Mouse (Mus musculus) limb, embryonic 15.5 days (tissue): Measurements from ENCODE around the gene Cpne4. TPM values are rescaled to one million over a fixed set of nuclear protein-coding genes. Genes with fewer than 3 reads are reported as not detected.

Source experiments
- ATAC-seq: fragments of 200-750 bp; cut with Nextera tagmentation; 2 replicates; pipeline ENCODE4 v1.8.0; 2017; ENCODE audit warnings: low read depth, moderate TSS enrichment; ENCODE audit not compliant: insufficient number of reproducible peaks, low FRiP score, low TSS enrichment
- H3K27ac ChIP-seq: fragments of 300-500 bp; sonication (generic); 2 replicates; pipeline ENCODE4 v1.5.1; 2015; ENCODE audit warnings: moderate library complexity, mild to moderate bottlenecking, inconsistent platforms
- H3K27me3 ChIP-seq: fragments of 300-500 bp; sonication (generic); 2 replicates; pipeline ENCODE4 v1.6.1; 2015; ENCODE audit warnings: inconsistent platforms
- H3K36me3 ChIP-seq: fragments of 300-500 bp; sonication (generic); 2 replicates; pipeline ENCODE4 v1.6.1; 2015; ENCODE audit warnings: inconsistent platforms
- H3K4me1 ChIP-seq: fragments of 300-500 bp; sonication (generic); 2 replicates; pipeline ENCODE4 v1.6.1; 2015; ENCODE audit warnings: inconsistent platforms
- H3K4me2 ChIP-seq: fragments of 300-500 bp; sonication (generic); 2 replicates; pipeline ENCODE4 v1.6.1; 2015; ENCODE audit warnings: mild to moderate bottlenecking, inconsistent platforms
- H3K4me3 ChIP-seq: fragments of 300-500 bp; sonication (generic); 2 replicates; pipeline ENCODE4 v1.5.1; 2015; ENCODE audit warnings: mild to moderate bottlenecking, inconsistent platforms
- H3K9ac ChIP-seq: fragments of 300-500 bp; sonication (generic); 2 replicates; pipeline ENCODE4 v1.6.1; 2015; ENCODE audit warnings: inconsistent platforms
- H3K9me3 ChIP-seq: fragments of 300-500 bp; sonication (generic); 2 replicates; pipeline ENCODE4 v1.6.1; 2016; ENCODE audit warnings: inconsistent platforms
- WGBS: fragments of 180-500 bp; shearing (Covaris S2); methylation state at CpG from one replicate; pipeline ENCODE4 v1.1.7; 2015; 5-methylcytosine and 5-hydroxymethylcytosine counted together
- polyA plus RNA-seq: library from polyadenylated mRNA; unstranded; fragments of >200 nt; fragmentation: Nextera tagmentation; extraction: Ambion mirVana; gene quantifications from 2 replicates; pipeline ENCODE4 v1.2.1, GENCODE M21; 2015

The Cpne4 gene
- polyA plus RNA-seq, 1 experiment from 2014 or later, result 0.60 TPM

DNA sequence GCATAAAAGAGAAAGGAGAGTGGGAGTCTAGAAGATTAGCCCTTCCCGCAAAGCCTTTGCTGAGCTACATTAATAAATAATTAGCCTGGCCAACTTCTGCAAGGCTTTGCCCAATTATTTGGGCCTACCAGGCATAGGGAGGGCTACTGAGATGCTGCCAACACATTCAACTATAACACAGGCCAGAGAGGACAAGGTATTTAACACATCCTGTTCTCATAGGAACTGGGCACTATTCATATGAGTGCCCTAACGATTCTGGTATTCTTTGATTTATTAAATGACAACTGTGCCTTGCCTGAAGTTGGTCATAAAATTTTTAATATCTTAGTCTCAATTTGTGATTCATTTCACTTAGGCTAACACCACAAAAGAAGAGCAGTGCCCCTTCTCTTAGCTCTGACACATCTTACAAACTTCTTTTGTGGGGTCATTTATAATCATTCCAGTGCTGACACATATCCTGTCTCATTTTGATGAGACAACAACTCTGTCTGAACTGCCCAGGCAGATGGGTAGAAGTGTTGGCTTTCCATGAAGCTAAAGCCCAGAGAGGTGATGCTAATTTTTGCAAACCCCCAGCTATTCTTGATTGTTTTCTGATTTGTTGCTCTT is 435.0 kb downstream of the Cpne4 start:
- no peaks in the 10 kb centered on the region for H3K9me3 ChIP-seq
- no peaks in the 10 kb centered on the region for H3K36me3 ChIP-seq
- no peak overlapping the region for H3K4me2 ChIP-seq
- ATAC-seq, result no peak
- H3K27ac ChIP-seq, result no peak overlapping the region
- H3K27me3 ChIP-seq, result no peaks in the 10 kb centered on the region
- WGBS, result 77% methylated on average over 2 of the region's 2 CpGs
- no peaks in the 10 kb centered on the region for H3K4me1 ChIP-seq
- no peak overlapping the region for H3K9ac ChIP-seq
- H3K4me3 ChIP-seq, result no peak overlapping the region

DNA sequence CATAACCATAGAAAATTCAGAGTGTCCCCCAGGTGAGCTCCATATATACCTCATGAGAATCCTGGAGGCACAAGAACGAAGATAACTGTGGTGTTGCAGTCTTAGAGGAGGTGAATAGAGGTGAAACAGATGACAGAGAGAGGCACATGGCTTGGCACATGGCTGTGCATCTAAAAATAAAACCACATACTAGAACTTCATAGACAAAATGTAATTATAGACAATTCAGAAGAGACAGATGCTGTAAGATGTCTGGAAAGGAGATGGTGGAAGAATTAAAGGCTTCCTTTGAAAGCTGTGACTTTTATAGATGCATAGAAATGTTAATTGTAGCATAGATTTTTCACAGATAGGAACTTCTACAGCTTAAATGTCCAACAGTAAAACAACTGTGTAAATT is 451.1 kb downstream of the Cpne4 start:
- no peak for ATAC-seq
- WGBS, result 47% methylated on average over 1 of the region's 1 CpGs
- Histone ChIP-seq H3K4me1 (no peaks in the 10 kb centered on the region), H3K27me3 (no peaks in the 10 kb centered on the region), H3K9ac (no peak overlapping the region), H3K36me3 (no peaks in the 10 kb centered on the region), H3K4me2 (no peak overlapping the region), H3K4me3 (no peak overlapping the region), H3K27ac (no peak overlapping the region), H3K9me3 (no peaks in the 10 kb centered on the region)

DNA sequence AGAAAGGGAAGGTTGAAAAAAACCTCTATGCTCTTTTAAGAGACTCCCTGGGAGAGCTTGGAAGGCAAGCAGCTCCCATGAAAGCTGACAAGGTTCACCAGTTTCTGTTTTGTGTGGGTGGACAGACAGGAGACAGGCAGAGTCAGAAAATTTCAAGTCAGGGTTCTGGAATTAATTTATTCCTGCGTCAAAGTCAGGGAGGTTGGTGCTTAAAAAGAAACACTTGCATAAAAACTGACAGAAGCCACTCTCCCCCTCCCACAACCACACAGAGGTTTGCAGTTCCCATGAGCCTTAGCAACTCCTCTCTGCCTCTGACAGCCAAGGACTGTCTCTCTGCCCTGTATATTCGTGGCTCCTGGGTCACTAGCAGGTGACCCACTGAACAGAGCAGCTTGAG is 463.6 kb downstream of the Cpne4 start:
- no peaks in the 10 kb centered on the region for H3K27me3 ChIP-seq
- H3K4me1 ChIP-seq, result no peaks in the 10 kb centered on the region
- no peak overlapping the region for H3K9ac ChIP-seq
- H3K4me2 ChIP-seq, result no peak overlapping the region
- ATAC-seq, result no peak
- no peaks in the 10 kb centered on the region for H3K36me3 ChIP-seq
- no peak overlapping the region for H3K4me3 ChIP-seq
- H3K27ac ChIP-seq, result no peak overlapping the region
- WGBS, result 7% methylated on average over 2 of the region's 2 CpGs
- H3K9me3 ChIP-seq, result no peaks in the 10 kb centered on the region

DNA sequence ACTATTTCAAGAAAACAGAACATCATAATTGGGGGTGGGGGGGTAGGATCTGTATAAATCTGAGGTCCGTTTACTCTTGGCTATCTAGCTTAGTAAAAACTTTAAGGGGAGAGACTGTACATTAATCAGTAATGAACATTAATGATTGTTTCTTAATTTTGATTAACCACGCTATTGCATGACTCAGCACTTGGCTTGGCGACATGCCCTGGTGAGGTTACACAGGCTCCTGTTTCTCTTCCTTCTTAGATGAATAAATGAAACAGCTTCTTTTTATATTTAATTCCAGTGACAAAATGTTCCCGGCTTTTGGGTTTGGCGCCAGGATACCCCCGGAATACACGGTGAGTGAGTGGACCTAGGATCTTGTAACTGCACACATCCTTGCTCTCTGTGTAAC is 471.1 kb downstream of the Cpne4 start:
- WGBS, result 86% methylated on average over 7 of the region's 7 CpGs
- H3K9me3 ChIP-seq, result no peaks in the 10 kb centered on the region
- H3K4me3 ChIP-seq, result no peak overlapping the region
- no peaks in the 10 kb centered on the region for H3K4me1 ChIP-seq
- no peak overlapping the region for H3K27ac ChIP-seq
- no peaks in the 10 kb centered on the region for H3K36me3 ChIP-seq
- no peak overlapping the region for H3K9ac ChIP-seq
- no peak overlapping the region for H3K4me2 ChIP-seq
- no peaks in the 10 kb centered on the region for H3K27me3 ChIP-seq
- no peak for ATAC-seq

DNA sequence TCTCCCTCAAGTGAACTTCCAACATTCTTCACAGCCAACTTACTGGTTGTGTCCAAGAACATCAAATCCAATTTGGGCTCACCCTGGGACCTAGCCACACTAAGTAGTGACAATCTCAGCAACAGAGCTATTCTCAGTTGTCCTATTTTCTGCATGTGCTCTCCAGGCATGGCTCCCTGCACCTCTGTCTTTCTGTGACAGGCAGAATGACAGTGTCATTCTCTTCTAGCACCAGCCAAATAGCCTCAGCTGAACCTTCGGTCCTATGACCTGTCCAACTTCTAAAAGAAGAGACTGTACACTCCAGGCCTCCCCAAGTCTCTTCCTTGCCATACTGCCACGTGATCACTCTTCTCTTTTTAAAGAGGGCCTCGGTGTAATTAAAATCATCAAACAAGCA is 481.2 kb downstream of the Cpne4 start:
- Histone ChIP-seq H3K27ac (no peak overlapping the region), H3K4me1 (no peaks in the 10 kb centered on the region), H3K9ac (no peak overlapping the region), H3K36me3 (no peaks in the 10 kb centered on the region), H3K27me3 (no peaks in the 10 kb centered on the region), H3K4me3 (no peak overlapping the region), H3K4me2 (no peak overlapping the region), H3K9me3 (no peaks in the 10 kb centered on the region)
- WGBS, result 65% methylated on average over 3 of the region's 3 CpGs
- no peak for ATAC-seq

DNA sequence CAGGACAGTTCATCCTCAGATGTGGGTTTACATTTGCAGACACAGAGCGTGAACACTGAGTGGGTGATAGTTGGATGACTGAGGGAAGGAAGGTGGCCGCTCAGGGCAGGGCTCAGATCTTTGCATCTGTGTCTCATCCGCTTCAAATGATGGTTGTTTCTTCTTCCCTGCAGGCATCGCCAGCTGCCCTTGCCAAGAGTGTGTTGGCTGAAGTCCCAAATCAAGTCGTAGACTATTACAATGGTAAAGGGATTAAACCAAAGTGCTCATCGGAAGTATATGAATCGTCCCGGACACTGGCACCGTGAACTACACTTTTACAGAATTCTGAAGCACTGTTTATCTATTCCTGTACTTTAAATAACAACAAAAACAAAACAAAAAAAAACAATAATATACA is 485.5 kb downstream of the Cpne4 start:
- Histone ChIP-seq H3K27me3 (no peaks in the 10 kb centered on the region), H3K9me3 (no peaks in the 10 kb centered on the region), H3K27ac (no peak overlapping the region), H3K4me1 (no peaks in the 10 kb centered on the region), H3K9ac (no peak overlapping the region), H3K36me3 (no peaks in the 10 kb centered on the region), H3K4me2 (no peak overlapping the region), H3K4me3 (no peak overlapping the region)
- 82% methylated on average over 9 of the region's 9 CpGs for WGBS
- no peak for ATAC-seq

DNA sequence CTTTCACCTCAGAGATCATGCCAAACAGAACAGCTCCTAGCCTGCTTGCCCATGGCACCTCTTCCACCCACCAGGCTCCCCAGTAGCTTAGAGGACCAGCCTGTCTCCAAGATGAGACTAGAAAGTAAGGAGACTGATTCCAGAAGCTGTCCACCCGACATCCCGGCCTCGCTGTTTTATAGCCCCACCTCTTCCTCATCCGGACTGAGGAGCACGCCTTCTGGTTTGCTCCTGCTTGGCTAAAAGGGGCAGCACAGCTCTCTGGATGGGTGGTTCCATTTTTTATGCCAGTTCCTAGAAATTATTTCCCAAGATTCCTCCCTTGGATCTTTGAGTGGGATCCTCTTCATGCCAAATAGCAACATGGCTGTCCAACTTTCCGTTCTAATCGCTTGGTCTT is 486.6 kb downstream of the Cpne4 start:
- H3K27ac ChIP-seq, result no peak overlapping the region
- WGBS, result 89% methylated on average over 7 of the region's 7 CpGs
- H3K4me1 ChIP-seq, result no peaks in the 10 kb centered on the region
- H3K9ac ChIP-seq, result no peak overlapping the region
- ATAC-seq, result no peak
- no peak overlapping the region for H3K4me2 ChIP-seq
- no peaks in the 10 kb centered on the region for H3K27me3 ChIP-seq
- H3K9me3 ChIP-seq, result no peaks in the 10 kb centered on the region
- H3K4me3 ChIP-seq, result no peak overlapping the region
- no peaks in the 10 kb centered on the region for H3K36me3 ChIP-seq

DNA sequence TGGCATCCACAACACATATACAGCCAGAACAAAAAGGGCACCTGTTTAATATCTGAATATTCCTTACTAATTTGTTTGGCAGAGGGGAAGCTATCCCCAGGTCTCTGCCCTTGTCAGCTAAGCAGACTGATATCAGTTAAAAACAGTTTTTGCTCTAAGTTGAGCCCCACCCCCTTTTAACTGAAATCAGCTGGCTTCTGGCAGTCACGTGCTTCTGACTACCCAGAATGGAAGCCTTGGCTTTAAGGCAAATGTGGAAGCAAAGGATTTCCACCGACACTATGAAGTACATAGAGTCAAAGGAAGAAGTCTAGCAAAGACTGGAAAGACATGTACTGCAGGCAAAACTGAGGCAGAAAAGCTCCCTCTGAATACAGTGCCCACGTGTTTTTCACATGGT is 490.8 kb downstream of the Cpne4 start:
- ATAC-seq, result no peak
- no peak overlapping the region for H3K27ac ChIP-seq
- H3K9ac ChIP-seq, result no peak overlapping the region
- H3K4me1 ChIP-seq, result no peaks in the 10 kb centered on the region
- no peak overlapping the region for H3K4me2 ChIP-seq
- 71% methylated on average over 3 of the region's 3 CpGs for WGBS
- H3K9me3 ChIP-seq, result no peaks in the 10 kb centered on the region
- H3K4me3 ChIP-seq, result no peak overlapping the region
- H3K36me3 ChIP-seq, result no peaks in the 10 kb centered on the region
- H3K27me3 ChIP-seq, result no peaks in the 10 kb centered on the region

DNA sequence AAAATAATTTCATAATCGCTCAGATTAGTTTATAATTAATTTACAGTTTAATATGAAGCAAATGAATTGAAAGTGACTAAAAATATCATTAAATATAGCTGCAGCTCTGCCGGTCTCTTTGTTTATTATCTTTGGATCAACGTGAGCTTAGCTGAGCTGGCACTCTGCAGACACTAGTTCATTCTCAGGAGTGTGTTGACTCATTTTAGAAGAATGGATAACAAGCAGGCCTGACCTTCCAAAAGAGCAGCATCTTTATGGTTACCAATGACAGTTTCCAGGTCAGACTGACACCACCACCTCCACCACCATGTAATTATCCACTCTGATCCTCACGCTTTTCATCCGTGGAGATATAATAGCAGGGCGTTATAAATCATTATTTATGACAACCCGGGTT is 498.9 kb downstream of the Cpne4 start:
- H3K4me1 ChIP-seq, result no peaks in the 10 kb centered on the region
- no peaks in the 10 kb centered on the region for H3K36me3 ChIP-seq
- no peak overlapping the region for H3K4me3 ChIP-seq
- H3K27ac ChIP-seq, result no peak overlapping the region
- no peaks in the 10 kb centered on the region for H3K9me3 ChIP-seq
- no peak overlapping the region for H3K4me2 ChIP-seq
- WGBS, result 68% methylated on average over 7 of the region's 7 CpGs
- ATAC-seq, result no peak
- H3K9ac ChIP-seq, result no peak overlapping the region
- H3K27me3 ChIP-seq, result no peaks in the 10 kb centered on the region

DNA sequence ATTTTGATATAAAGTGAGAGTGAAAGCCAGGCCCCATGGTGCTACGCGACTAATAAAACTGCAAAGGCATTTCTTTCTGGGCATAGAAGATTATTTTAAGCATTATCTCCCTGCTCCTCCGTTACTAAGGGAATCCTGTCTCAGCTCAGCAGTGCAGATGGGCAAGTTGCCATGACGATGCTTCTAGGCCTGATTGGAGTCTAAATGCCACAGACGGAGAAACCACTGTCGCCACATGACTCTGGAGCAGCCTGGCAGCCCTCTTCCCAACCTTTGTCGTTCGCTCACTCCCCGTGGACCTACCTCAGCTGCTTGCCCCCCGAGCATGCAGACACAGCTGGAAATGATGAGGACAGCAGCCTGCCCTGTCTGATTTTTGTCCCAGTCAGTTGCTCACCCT is 501.3 kb downstream of the Cpne4 start:
- Histone ChIP-seq H3K27me3 (no peaks in the 10 kb centered on the region), H3K4me2 (no peak overlapping the region), H3K4me3 (no peak overlapping the region), H3K9me3 (no peaks in the 10 kb centered on the region), H3K4me1 (no peaks in the 10 kb centered on the region), H3K9ac (no peak overlapping the region), H3K27ac (no peak overlapping the region), H3K36me3 (no peaks in the 10 kb centered on the region)
- ATAC-seq, result no peak
- 63% methylated on average over 10 of the region's 10 CpGs for WGBS

DNA sequence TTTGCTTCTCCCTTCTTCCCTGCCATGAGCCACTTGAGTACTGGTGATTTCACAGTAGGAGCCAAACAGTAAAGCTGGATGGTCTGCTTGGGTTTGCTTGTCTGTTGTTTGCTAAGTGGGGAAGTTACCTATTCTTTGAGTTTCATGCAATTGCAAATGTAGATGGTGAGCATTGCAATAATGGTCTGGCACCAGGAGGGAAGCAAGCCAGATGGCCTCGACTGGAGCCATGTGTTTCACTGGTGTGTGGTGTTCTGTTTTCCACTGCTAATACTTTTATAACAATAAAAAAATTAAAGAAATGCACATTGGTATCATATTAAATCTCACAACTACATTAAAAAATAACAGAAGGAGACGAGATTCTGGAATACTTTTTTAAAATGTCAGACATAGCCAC is 502.6 kb downstream of the Cpne4 start:
- H3K36me3 ChIP-seq, result no peaks in the 10 kb centered on the region
- H3K27me3 ChIP-seq, result no peaks in the 10 kb centered on the region
- no peak for ATAC-seq
- no peak overlapping the region for H3K9ac ChIP-seq
- H3K4me3 ChIP-seq, result no peak overlapping the region
- no peak overlapping the region for H3K4me2 ChIP-seq
- H3K9me3 ChIP-seq, result no peaks in the 10 kb centered on the region
- 46% methylated on average over 2 of the region's 2 CpGs for WGBS
- H3K4me1 ChIP-seq, result peaks cover 6% of the 10 kb centered on the region
- H3K27ac ChIP-seq, result no peak overlapping the region

DNA sequence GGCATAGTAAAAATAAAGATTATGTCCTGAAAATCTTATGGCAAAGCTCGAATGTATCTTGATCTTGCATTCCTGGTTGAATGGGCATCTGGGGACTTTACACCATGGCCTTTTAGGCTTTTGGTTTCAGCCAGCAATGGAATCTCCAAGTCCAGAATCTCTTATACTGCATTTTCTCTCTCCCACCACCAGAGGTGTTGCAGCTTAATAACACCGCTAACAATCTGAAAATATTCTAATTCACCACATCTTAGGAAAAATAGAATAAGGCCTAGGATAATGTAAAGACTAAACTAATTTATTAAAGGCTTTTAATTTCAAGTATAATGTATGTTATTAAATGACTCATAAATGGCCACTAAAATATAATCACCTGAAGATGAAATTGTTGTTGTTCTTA is 503.2 kb downstream of the Cpne4 start:
- no peaks in the 10 kb centered on the region for H3K9me3 ChIP-seq
- H3K9ac ChIP-seq, result no peak overlapping the region
- no peaks in the 10 kb centered on the region for H3K36me3 ChIP-seq
- H3K27me3 ChIP-seq, result no peaks in the 10 kb centered on the region
- no peak overlapping the region for H3K4me2 ChIP-seq
- no peak for ATAC-seq
- no peak overlapping the region for H3K27ac ChIP-seq
- H3K4me3 ChIP-seq, result no peak overlapping the region
- WGBS, result 54% methylated on average over 2 of the region's 2 CpGs
- H3K4me1 ChIP-seq, result peaks cover 6% of the 10 kb centered on the region

DNA sequence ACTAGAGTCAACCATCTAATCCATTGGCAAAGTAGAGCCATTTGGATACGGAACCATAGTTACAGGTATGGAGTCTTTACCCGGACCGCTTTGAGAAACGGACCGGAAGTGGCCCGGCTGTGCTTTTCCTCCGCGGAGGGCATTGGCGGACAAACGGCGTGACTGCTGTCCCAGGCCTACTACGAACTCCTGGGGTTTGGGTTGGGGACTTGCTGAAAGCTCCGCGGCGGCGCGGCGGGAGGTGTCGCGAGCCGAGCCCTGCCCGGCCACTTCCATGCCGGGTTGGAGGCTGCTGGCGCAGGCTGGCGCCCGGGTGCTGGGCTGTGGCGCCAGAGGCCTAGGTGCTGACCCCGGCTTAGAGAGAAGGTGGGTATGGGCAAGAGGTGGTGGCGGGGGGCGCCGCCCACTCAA is 506.1 kb downstream of the Cpne4 start, which contains the start of gene Mrpl3:
Gene Mrpl3, plus strand, starts transcription at position 93 of the 411 bp plus-strand sequence.
- WGBS, result under 1% methylated on average over 31 of the region's 31 CpGs
- Histone ChIP-seq H3K4me2 (peak within 1 kb of the TSS; percentile 56), H3K9me3 (no peaks in the 10 kb centered on the region), H3K36me3 (peaks cover 26% of the 10 kb centered on the region), H3K9ac (peak within 1 kb of the TSS; percentile 99), H3K27ac (peak within 1 kb of the TSS; percentile 78), H3K4me1 (peaks cover 6% of the 10 kb centered on the region), H3K27me3 (no peaks in the 10 kb centered on the region), H3K4me3 (peak within 1 kb of the TSS; percentile 96)
- ATAC-seq, result no peak
